Mouse (Mus musculus) heart, adult 10 weeks (tissue): ENCODE data around the gene Gm16434. TPM values are rescaled to one million over a fixed set of nuclear protein-coding genes. Genes with fewer than 3 reads are reported as not detected.

Source experiments
- polyA plus RNA-seq: library from polyadenylated mRNA; stranded (reverse); fragments of 350-450 nt; fragmentation: Illumina TruSeq; extraction: RNeasy Lipid Tissue Mini Kit (QIAGEN cat#74804); gene quantifications from one replicate; pipeline ENCODE4 v1.2.3, GENCODE M21; 2014; ENCODE audit warnings: low read depth, low replicate concordance

Gene Gm16434
- not detected for polyA plus RNA-seq

DNA sequence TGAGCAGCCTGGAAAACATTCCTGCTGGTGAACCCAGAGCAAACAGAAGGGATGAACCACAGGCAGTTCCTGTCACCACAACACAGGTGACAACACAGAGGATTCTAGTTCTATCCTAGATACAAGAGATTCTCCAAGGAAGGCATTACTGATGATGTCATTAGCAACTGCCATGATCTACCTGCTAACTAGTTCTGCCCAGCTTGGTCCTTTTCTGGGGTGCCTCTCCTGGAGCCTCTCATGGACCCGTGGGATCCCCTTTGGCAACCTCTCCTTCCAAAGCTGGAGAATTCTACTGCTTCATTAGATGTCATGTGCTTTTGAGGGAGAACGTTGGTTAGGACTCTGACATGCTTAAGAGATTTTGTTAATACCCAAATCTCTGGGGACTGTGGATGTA is at the start of gene Gm16434:
TSS of gene Gm16434 (minus strand) at position 101 of the 400 bp plus-strand sequence.

GRCm38 (mm10) chr14:7174483-7174971 is 19.8 kb downstream of the Gm16434 start, which contains the start of gene Gm3512:
TSS of gene Gm3512 (minus strand) at chr14:7174533.

Other genes starting within 250 kb of the Gm16434 start
- not detected for gene Gm6356, start 220.7 kb downstream of the Gm16434 start, polyA plus RNA-seq
- gene Gm10406, start 167.1 kb downstream of the Gm16434 start, polyA plus RNA-seq: 0.39 TPM
- gene Gm3685, start 149.6 kb downstream of the Gm16434 start, polyA plus RNA-seq: not detected
- not detected for gene Gm3696, start 93.9 kb downstream of the Gm16434 start, polyA plus RNA-seq
- not detected for gene Gm6676, start 69.1 kb downstream of the Gm16434 start, polyA plus RNA-seq
- 0.60 TPM for gene Gm3512, start 20.0 kb downstream of the Gm16434 start, polyA plus RNA-seq
- gene Gm3727, start 70.2 kb upstream of the Gm16434 start, polyA plus RNA-seq: not detected
- not detected for gene Gm3739, start 120.5 kb upstream of the Gm16434 start, polyA plus RNA-seq
- not detected for gene Gm5797, start 137.9 kb upstream of the Gm16434 start, polyA plus RNA-seq
- gene Gm8374, start 170.6 kb upstream of the Gm16434 start, polyA plus RNA-seq: not detected